ENCODE assay signal across 17 mouse cellular contexts in the genomic region with DNA sequence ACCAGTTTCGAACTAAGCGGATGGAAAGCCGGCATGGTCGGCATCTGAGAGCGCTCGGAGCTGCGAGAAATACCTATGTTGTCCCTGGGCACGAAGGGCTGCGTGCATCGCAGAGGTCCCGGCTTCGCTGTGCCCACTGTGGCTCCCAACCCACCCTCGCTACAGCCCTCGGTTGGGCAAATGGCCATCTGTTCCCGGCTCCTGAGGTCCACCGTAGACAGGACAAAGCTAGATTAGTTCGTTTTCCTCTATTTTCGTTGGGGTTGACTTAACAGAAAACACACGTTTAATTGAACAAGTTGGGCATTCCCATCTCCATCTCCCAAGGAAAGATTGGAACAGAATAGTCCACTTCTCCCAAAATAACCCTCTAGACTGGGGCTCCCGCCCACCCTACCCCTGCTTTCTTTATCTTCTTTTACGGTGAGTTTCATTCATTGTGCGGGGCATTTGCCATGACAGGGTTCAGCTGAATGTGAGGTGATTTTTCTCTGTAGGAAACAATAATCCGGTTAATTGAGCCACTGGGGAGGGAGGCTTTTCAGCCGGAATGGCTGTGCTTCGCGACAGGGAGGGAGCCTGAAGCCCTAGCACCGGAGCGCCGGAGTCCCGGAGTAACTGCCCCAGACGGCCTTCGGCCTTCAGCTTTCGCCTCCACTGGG. TPM values are rescaled to one million over a fixed set of nuclear protein-coding genes. Genes with fewer than 3 reads are reported as not detected.
A peak's percentile ranks its signal among the peaks of the same experiment; 100 is the strongest.
DNase-seq lines count a peak whose midpoint lies in the region; ATAC-seq and TF ChIP-seq lines count a peak whose summit lies in the region.
"Had no signal": no experiment of that assay in that cellular context is flagged by ENCODE, and none has a peak within 500 bp of the region (broad histone marks: within the 10 kb centered on the region; RNA-seq: fewer than 3 reads in every experiment).

No protein-coding gene starts in this region.

- no peaks in the 10 kb centered on the region for H3K36me3 ChIP-seq in forebrain, embryonic 12.5 days (replicated peaks)
- H3K36me3 ChIP-seq in forebrain, embryonic 15.5 days: no peaks in the 10 kb centered on the region
- H3K36me3 ChIP-seq in forebrain, postnatal 0 days (ENCODE audit: insufficient read depth): no peaks in the 10 kb centered on the region
- no peaks in the 10 kb centered on the region for H3K36me3 ChIP-seq in limb, embryonic 10.5 days
- H3K36me3 ChIP-seq in neural tube, embryonic 13.5 days: no peaks in the 10 kb centered on the region
- H3K36me3 ChIP-seq: stomach, embryonic 15.5 days had no signal

- H3K4me2 ChIP-seq in forebrain, embryonic 12.5 days: peak overlapping the region; percentile 6; the same call in 1 of the 2 replicates
- no peak overlapping the region for H3K4me2 ChIP-seq in forebrain, embryonic 15.5 days (replicated peaks)
- no peak overlapping the region for H3K4me2 ChIP-seq in forebrain, postnatal 0 days (ENCODE audit: low read depth)
- peak overlapping the region; percentile 34; the same call in 1 of the 2 replicates for H3K4me2 ChIP-seq in neural tube, embryonic 13.5 days
- H3K4me2 ChIP-seq: stomach, embryonic 15.5 days had no signal

- TF ChIP-seq CTCF in forebrain, postnatal 0 days (IDR thresholded peaks at IDR 0.05; ENCODE audit: low read depth): no peak

- no peak for ATAC-seq in forebrain, embryonic 12.5 days (ENCODE audit: low FRiP score)
- ATAC-seq in forebrain, embryonic 15.5 days (replicated peaks): no peak
- ATAC-seq in forebrain, postnatal 0 days: no peak
- ATAC-seq in neural tube, embryonic 13.5 days (ENCODE audit: low read depth): no peak
- ATAC-seq: liver, postnatal 0 days had no signal

- peaks cover 56% of the 10 kb centered on the region for H3K4me1 ChIP-seq in forebrain, embryonic 12.5 days
- peaks cover 40% of the 10 kb centered on the region for H3K4me1 ChIP-seq in forebrain, embryonic 15.5 days
- H3K4me1 ChIP-seq in forebrain, postnatal 0 days (ENCODE audit: insufficient read depth): 0 out of 2 replicates have a peak, but pooled peaks cover 6% of the 10 kb centered on the region
- H3K4me1 ChIP-seq in limb, embryonic 10.5 days: peaks cover 29% of the 10 kb centered on the region
- H3K4me1 ChIP-seq in neural tube, embryonic 13.5 days (replicated peaks): peaks cover 53% of the 10 kb centered on the region

- H3K4me3 ChIP-seq in forebrain, embryonic 12.5 days (replicated peaks): peak overlapping the region; percentile 10
- H3K4me3 ChIP-seq in forebrain, embryonic 15.5 days: no peak overlapping the region
- no peak overlapping the region for H3K4me3 ChIP-seq in forebrain, postnatal 0 days (ENCODE audit: low read depth, low read length)
- 0 out of 2 replicates have a peak overlapping the region, but pooled peaks have one; percentile 2 for H3K4me3 ChIP-seq in limb, embryonic 10.5 days
- peak overlapping the region; percentile 0 for H3K4me3 ChIP-seq in neural tube, embryonic 13.5 days
- H3K4me3 ChIP-seq: megakaryocyte, embryonic 14.5 days; stomach, embryonic 15.5 days had no signal

- DNase-seq in forebrain, postnatal 0 days: peak; percentile 75
- DNase-seq in limb, embryonic 10.5 days (ENCODE audit: low spot score): peak; percentile 50
- DNase-seq in layer of hippocampus, postnatal 25 days (ENCODE audit: extremely low spot score in 1 of 2, low spot score in 1 of 2): no peak
- no peak for DNase-seq in testis, postnatal 10 days (ENCODE audit: low spot score)
- DNase-seq: adrenal gland, postnatal 36 days; cerebellum, adult 18-20 months; gastrocnemius, postnatal 36 days; kidney, adult 11 months; liver, postnatal 0 days had no signal

- no peaks in the 10 kb centered on the region for H3K9me3 ChIP-seq in forebrain, embryonic 12.5 days
- no peaks in the 10 kb centered on the region for H3K9me3 ChIP-seq in forebrain, embryonic 15.5 days
- no peaks in the 10 kb centered on the region for H3K9me3 ChIP-seq in forebrain, postnatal 0 days (ENCODE audit: low read length)
- H3K9me3 ChIP-seq in limb, embryonic 10.5 days (replicated peaks): no peaks in the 10 kb centered on the region
- no peaks in the 10 kb centered on the region for H3K9me3 ChIP-seq in neural tube, embryonic 13.5 days
- H3K9me3 ChIP-seq: megakaryocyte, embryonic 14.5 days; stomach, embryonic 15.5 days had no signal

- H3K27ac ChIP-seq in forebrain, embryonic 12.5 days: no peak overlapping the region
- H3K27ac ChIP-seq in forebrain, embryonic 15.5 days (replicated peaks): no peak overlapping the region
- H3K27ac ChIP-seq in forebrain, postnatal 0 days (ENCODE audit: low read depth, low read length): no peak overlapping the region
- H3K27ac ChIP-seq in limb, embryonic 10.5 days: no peak overlapping the region
- H3K27ac ChIP-seq in neural tube, embryonic 13.5 days (replicated peaks): 0 out of 2 replicates have a peak overlapping the region, but pooled peaks have one; percentile 13
- H3K27ac ChIP-seq: stomach, embryonic 15.5 days had no signal

- no peak overlapping the region for H3K9ac ChIP-seq in forebrain, embryonic 12.5 days
- no peak overlapping the region for H3K9ac ChIP-seq in forebrain, embryonic 15.5 days (replicated peaks)
- H3K9ac ChIP-seq in forebrain, postnatal 0 days: no peak overlapping the region
- H3K9ac ChIP-seq in neural tube, embryonic 13.5 days: 0 out of 2 replicates have a peak overlapping the region, but pooled peaks have one; percentile 38
- H3K9ac ChIP-seq: liver, postnatal 0 days; stomach, embryonic 15.5 days had no signal

- WGBS in forebrain, embryonic 12.5 days: under 1% methylated on average over 33 of the region's 33 CpGs
- WGBS in forebrain, embryonic 15.5 days: under 1% methylated on average over 33 of the region's 33 CpGs
- WGBS in forebrain, postnatal 0 days: 2% methylated on average over 33 of the region's 33 CpGs
- WGBS in limb, embryonic 10.5 days: under 1% methylated on average over 33 of the region's 33 CpGs
- under 1% methylated on average over 33 of the region's 33 CpGs for WGBS in neural tube, embryonic 13.5 days

- H3K27me3 ChIP-seq in forebrain, embryonic 12.5 days: peaks cover 100% of the 10 kb centered on the region
- peaks cover 94% of the 10 kb centered on the region for H3K27me3 ChIP-seq in forebrain, embryonic 15.5 days
- H3K27me3 ChIP-seq in forebrain, postnatal 0 days (ENCODE audit: insufficient read depth, low read length): peaks cover 92% of the 10 kb centered on the region
- peaks cover 100% of the 10 kb centered on the region for H3K27me3 ChIP-seq in limb, embryonic 10.5 days (ENCODE audit: low read depth, poor library complexity, severe bottlenecking)
- H3K27me3 ChIP-seq in neural tube, embryonic 13.5 days: peaks cover 100% of the 10 kb centered on the region

RNA-seq across cellular contexts. Expression of a gene that starts 4.3 kb away (rescaled TPM):
- polyA plus RNA-seq in forebrain, embryonic 12.5 days (2016; fragmentation: Nextera tagmentation; extraction: Ambion mirVana): 4.4 and 5.7 TPM in 2 replicates
- polyA plus RNA-seq in forebrain, embryonic 15.5 days (2015; fragmentation: Nextera tagmentation; extraction: Ambion mirVana): 0.70 and 1.3 TPM in 2 replicates
- 0.38 and 0.57 TPM in 2 replicates for total RNA-seq in forebrain, postnatal 0 days (2014; rRNA removed)
- 0.16 and 1.0 TPM in 2 replicates for polyA plus RNA-seq in forebrain, postnatal 0 days (2015; fragmentation: Nextera tagmentation; extraction: Ambion mirVana)
- polyA plus RNA-seq in limb, embryonic 10.5 days (2016; fragmentation: Nextera tagmentation; extraction: Ambion mirVana): not detected in 2 replicates
- polyA plus RNA-seq in neural tube, embryonic 13.5 days (2015; fragmentation: Nextera tagmentation; extraction: Ambion mirVana): 7.5 and 8.3 TPM in 2 replicates
- total RNA-seq in layer of hippocampus, postnatal 25 days (2021): not detected
- total RNA-seq: adrenal gland, postnatal 36 days; gastrocnemius, postnatal 36 days; left cerebral cortex, postnatal 36 days had no signal
- polyA plus RNA-seq: heart, embryonic 16.5 days; liver, postnatal 0 days; urinary bladder, adult 2 months had no signal

Comparison
In these comparisons a context has a peak if more than half of its experiments do, and no peak if none do; other contexts are left out.
1. H3K4me2 ChIP-seq: peak in forebrain, embryonic 12.5 days (single experiment) and neural tube, embryonic 13.5 days (single experiment); none in forebrain, embryonic 15.5 days (single experiment) and forebrain, postnatal 0 days (single experiment).
2. H3K4me3 ChIP-seq: peak in forebrain, embryonic 12.5 days (single experiment), limb, embryonic 10.5 days (single experiment) and neural tube, embryonic 13.5 days (single experiment); none in forebrain, embryonic 15.5 days (single experiment) and forebrain, postnatal 0 days (single experiment).
3. DNase-seq: peak in forebrain, postnatal 0 days (single experiment) and limb, embryonic 10.5 days (single experiment); none in layer of hippocampus, postnatal 25 days (0 of 2) and testis, postnatal 10 days (single experiment).